Mouse (Mus musculus) hindbrain, embryonic 11.5 days (tissue): ENCODE data around the gene Elk3. TPM values are rescaled to one million over a fixed set of nuclear protein-coding genes. Genes with fewer than 3 reads are reported as not detected.

Experiments
- ATAC-seq: fragments of 200-750 bp; cut with Nextera tagmentation; 2 replicates; pipeline ENCODE4 v1.8.0; 2017; ENCODE audit warnings: mild to moderate bottlenecking, moderate TSS enrichment, moderate library complexity; ENCODE audit not compliant: low FRiP score
- DNase-seq: peaks from one replicate; pipeline ENCODE4 v3.0.0-alpha.2; 2015; ENCODE audit warnings: low spot score
- H3K27ac ChIP-seq: fragments of 300-500 bp; sonication (generic); 2 replicates; pipeline ENCODE4 v1.5.1; 2014; ENCODE audit warnings: mild to moderate bottlenecking, low read depth, low read length
- H3K27me3 ChIP-seq: fragments of 300-500 bp; sonication (generic); 2 replicates; pipeline ENCODE4 v1.6.1; 2014; ENCODE audit warnings: mild to moderate bottlenecking, low read length, moderate library complexity, mixed read lengths; ENCODE audit not compliant: control insufficient read depth, insufficient read depth
- H3K36me3 ChIP-seq: fragments of 300-500 bp; sonication (generic); 2 replicates; pipeline ENCODE4 v1.6.1; 2014; ENCODE audit warnings: mild to moderate bottlenecking, low read length, moderate library complexity, mixed read lengths; ENCODE audit not compliant: control insufficient read depth, insufficient read depth
- H3K4me1 ChIP-seq: fragments of 300-500 bp; sonication (generic); replicated peaks from 2 replicates; pipeline ENCODE4 v1.6.1; 2014; ENCODE audit warnings: low read length, mixed read lengths; ENCODE audit not compliant: control insufficient read depth, insufficient read depth
- H3K4me2 ChIP-seq: fragments of 300-500 bp; sonication (generic); replicated peaks from 2 replicates; pipeline ENCODE4 v1.6.1; 2014; ENCODE audit warnings: mild to moderate bottlenecking, low read depth, low read length
- H3K4me3 ChIP-seq: fragments of 300-500 bp; sonication (generic); 2 replicates; pipeline ENCODE4 v1.5.1; 2014; ENCODE audit warnings: low read depth, low read length
- H3K9ac ChIP-seq: fragments of 300-500 bp; sonication (generic); 2 replicates; pipeline ENCODE4 v1.6.1; 2014; ENCODE audit warnings: low read depth, low read length
- H3K9me3 ChIP-seq: fragments of 300-500 bp; sonication (generic); 2 replicates; pipeline ENCODE4 v1.6.1; 2016; ENCODE audit warnings: low read length; ENCODE audit not compliant: control insufficient read depth
- WGBS: fragments of 180-500 bp; shearing (Covaris S2); extraction: QIAGEN DNeasy Blood & Tissue Kit; methylation state at CpG from one replicate; pipeline ENCODE4 v1.1.7; 2014; 5-methylcytosine and 5-hydroxymethylcytosine counted together
- polyA plus RNA-seq: library from polyadenylated mRNA; unstranded; fragments of >200 nt; fragmentation: Nextera tagmentation; extraction: Ambion mirVana; gene quantifications from 2 replicates; pipeline ENCODE4 v1.2.1, GENCODE M21; 2014

Elk3 gene
- polyA plus RNA-seq, 1 experiment from 2014 or later = 22.8 TPM

DNA sequence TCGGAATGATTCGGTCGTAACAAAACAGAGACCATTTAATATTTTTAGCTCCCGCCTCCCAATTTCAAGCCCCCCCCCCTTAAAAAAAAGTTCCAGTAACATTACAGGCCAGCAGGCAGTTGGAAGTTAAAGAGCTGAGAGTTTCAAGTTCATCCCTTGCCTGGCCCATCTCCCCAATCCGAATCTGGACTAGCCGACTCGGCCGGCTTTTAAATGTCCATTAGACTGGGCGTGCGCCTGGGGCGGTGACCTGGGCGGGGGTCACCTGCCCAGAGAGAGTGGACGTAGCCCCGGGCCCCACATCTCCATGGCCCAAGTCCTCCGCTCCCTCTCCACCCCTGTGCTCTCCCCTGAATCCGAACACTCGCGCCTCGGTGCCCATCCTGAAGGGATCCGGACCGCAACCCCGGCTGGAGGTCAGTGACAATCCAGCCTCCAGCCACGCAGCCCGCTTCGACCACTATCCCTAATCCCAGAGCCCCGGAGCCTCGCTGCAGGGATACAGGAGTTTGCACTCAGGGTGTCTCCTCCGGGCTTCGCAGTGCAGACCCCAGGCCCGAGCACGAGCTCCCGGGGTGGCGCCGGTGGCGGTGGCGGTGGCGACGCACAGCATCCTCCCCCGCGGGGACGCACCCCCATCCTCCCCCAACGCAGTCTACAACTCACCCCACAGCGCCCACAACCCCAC lies 857 bp downstream of the Elk3 start:
- DNase-seq (peak; percentile 70), ATAC-seq (peak; percentile 43)
- Histone ChIP-seq H3K36me3 (no peaks in the 10 kb centered on the region), H3K4me3 (peak overlapping the region; percentile 52), H3K4me2 (peak overlapping the region; percentile 98), H3K4me1 (peaks cover 4% of the 10 kb centered on the region; the same call in 1 of the 2 replicates), H3K9me3 (no peaks in the 10 kb centered on the region), H3K27me3 (no peaks in the 10 kb centered on the region), H3K27ac (peak overlapping the region; percentile 67), H3K9ac (peak overlapping the region; percentile 73)
- under 1% methylated on average over 43 of the region's 43 CpGs for WGBS

DNA sequence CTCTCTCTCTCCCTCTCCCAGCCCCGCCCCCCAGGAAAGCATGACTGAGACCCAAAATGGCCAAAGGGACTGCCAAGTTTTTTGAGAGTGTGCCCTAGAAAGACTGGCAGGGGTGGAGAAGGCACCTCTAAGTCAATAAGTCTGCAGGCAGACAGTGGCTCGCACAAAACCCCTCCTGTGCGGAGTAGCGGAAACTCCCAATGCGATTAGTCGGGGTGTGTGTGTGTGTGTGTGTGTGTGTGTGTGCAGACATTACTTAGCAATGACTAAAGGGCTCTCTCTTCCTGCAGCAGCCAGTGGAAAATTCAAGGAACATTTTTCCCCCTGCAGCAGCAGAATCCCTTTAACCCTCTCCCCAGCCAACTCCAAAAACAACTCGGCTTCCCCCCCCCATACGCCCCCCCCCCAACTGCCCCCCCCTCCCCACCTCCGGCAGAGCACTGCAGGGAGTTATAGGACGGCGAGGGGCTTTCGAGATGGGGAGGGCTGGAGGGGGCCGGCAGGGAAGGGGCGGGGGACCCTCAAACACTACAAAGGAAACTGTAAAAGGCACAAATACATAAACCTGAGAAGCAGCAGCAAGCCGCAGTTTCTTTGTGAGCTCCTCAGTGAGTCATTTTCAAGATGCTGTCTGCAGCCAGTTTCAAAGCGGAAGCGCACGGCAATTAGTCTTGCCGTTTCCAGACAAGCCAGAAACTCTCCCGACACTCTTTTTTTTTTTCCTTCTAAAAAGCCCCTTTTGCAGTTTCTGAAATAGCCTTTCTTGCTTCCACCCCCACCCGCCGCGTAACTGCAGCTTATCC lies 1.6 kb downstream of the Elk3 start:
- Histone ChIP-seq H3K4me2 (peak overlapping the region; percentile 98), H3K27me3 (no peaks in the 10 kb centered on the region), H3K36me3 (no peaks in the 10 kb centered on the region), H3K27ac (peak overlapping the region; percentile 67; the same call in 1 of the 2 replicates), H3K9me3 (no peaks in the 10 kb centered on the region), H3K4me3 (peak overlapping the region; percentile 52), H3K9ac (peak overlapping the region; percentile 73), H3K4me1 (peaks cover 4% of the 10 kb centered on the region; the same call in 1 of the 2 replicates)
- WGBS = under 1% methylated on average over 18 of the region's 23 CpGs
- DNase-seq = peak; percentile 65
- ATAC-seq = peak; percentile 70

GRCm38 (mm10) chr10:93306367-93306766 lies 4.6 kb downstream of the Elk3 start:
- no peak for ATAC-seq
- Histone ChIP-seq H3K36me3 (no peaks in the 10 kb centered on the region), H3K4me1 (peaks cover 4% of the 10 kb centered on the region; the same call in 1 of the 2 replicates), H3K27ac (no peak overlapping the region), H3K4me3 (no peak overlapping the region), H3K27me3 (no peaks in the 10 kb centered on the region), H3K4me2 (no peak overlapping the region), H3K9ac (no peak overlapping the region), H3K9me3 (no peaks in the 10 kb centered on the region)
- no peak for DNase-seq
- 87% methylated on average over 11 of the region's 11 CpGs for WGBS

DNA sequence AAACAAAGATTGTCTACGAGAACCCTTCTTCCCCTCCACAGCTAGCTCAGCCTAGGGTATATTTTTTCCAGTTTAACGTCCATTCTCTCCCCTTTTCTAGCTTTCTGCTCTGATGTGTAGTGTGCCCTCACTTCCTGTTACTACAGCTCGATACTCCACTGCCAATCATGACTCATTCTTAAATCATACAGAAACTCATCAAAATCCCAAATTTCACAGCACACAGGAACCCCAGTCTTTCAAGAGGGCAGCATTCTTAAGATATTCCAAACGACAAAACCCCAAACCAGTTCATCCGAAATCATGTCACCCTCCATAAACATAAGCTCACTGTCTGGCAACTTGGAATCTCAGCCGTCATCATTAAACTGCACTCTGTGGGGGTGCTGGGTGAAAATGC lies 5.0 kb downstream of the Elk3 start:
- Histone ChIP-seq H3K4me1 (peaks cover 4% of the 10 kb centered on the region; the same call in 1 of the 2 replicates), H3K9me3 (no peaks in the 10 kb centered on the region), H3K9ac (no peak overlapping the region), H3K4me2 (no peak overlapping the region), H3K4me3 (no peak overlapping the region), H3K36me3 (no peaks in the 10 kb centered on the region), H3K27me3 (no peaks in the 10 kb centered on the region), H3K27ac (no peak overlapping the region)
- ATAC-seq (no peak), DNase-seq (no peak)
- whole genome bisulfite sequencing = 66% methylated on average over 6 of the region's 6 CpGs

- Histone ChIP-seq H3K27ac (no peak overlapping the region), H3K4me2 (no peak overlapping the region), H3K4me3 (no peak overlapping the region), H3K27me3 (no peaks in the 10 kb centered on the region), H3K9me3 (no peaks in the 10 kb centered on the region), H3K4me1 (no peaks in the 10 kb centered on the region), H3K9ac (no peak overlapping the region), H3K36me3 (no peaks in the 10 kb centered on the region)
- 63% methylated on average over 4 of the region's 4 CpGs for WGBS
- ATAC-seq = no peak
- no peak for DNase-seq
Measured at GRCm38 (mm10) chr10:93303231-93303630, 7.7 kb downstream of the Elk3 start.

GRCm38 (mm10) chr10:93301831-93302230 lies 9.1 kb downstream of the Elk3 start:
- H3K27ac ChIP-seq = no peak overlapping the region
- H3K4me1 ChIP-seq = no peaks in the 10 kb centered on the region
- 74% methylated on average over 8 of the region's 8 CpGs for WGBS
- no peak overlapping the region for H3K4me3 ChIP-seq
- no peak overlapping the region for H3K9ac ChIP-seq
- no peak for ATAC-seq
- DNase-seq = no peak
- no peaks in the 10 kb centered on the region for H3K27me3 ChIP-seq
- no peak overlapping the region for H3K4me2 ChIP-seq
- H3K9me3 ChIP-seq = no peaks in the 10 kb centered on the region
- H3K36me3 ChIP-seq = no peaks in the 10 kb centered on the region

- 69% methylated on average over 7 of the region's 7 CpGs for WGBS
- no peak overlapping the region for H3K4me3 ChIP-seq
- DNase-seq = no peak
- no peaks in the 10 kb centered on the region for H3K36me3 ChIP-seq
- no peak overlapping the region for H3K27ac ChIP-seq
- H3K9ac ChIP-seq = no peak overlapping the region
- H3K9me3 ChIP-seq = no peaks in the 10 kb centered on the region
- H3K4me1 ChIP-seq = no peaks in the 10 kb centered on the region
- no peak for ATAC-seq
- H3K27me3 ChIP-seq = no peaks in the 10 kb centered on the region
- H3K4me2 ChIP-seq = no peak overlapping the region
Measured at GRCm38 (mm10) chr10:93298208-93298607, 12.7 kb downstream of the Elk3 start.

DNA sequence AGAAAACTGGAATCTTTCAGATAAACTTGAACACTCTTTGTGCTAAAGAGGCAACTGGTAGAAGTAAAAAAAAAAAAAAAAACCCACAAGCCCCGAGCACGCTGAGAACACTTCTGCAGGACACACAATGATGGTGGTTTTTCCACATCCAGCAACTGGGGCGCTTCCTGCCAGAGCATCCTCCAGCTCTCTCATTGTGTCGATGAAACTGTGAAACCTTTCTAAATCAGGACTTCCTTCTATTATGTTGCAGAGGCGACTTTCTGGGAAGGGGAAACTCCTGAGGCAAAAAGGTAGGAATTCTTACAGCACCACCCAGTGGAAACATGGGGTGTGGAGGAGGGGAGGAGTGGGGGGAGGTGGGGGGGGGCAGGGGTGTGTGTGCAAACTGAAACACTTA lies 13.2 kb downstream of the Elk3 start:
- H3K4me1 ChIP-seq = no peaks in the 10 kb centered on the region
- H3K4me2 ChIP-seq = no peak overlapping the region
- no peaks in the 10 kb centered on the region for H3K36me3 ChIP-seq
- no peak overlapping the region for H3K27ac ChIP-seq
- DNase-seq (no peak), ATAC-seq (no peak)
- 44% methylated on average over 5 of the region's 5 CpGs for WGBS
- no peaks in the 10 kb centered on the region for H3K27me3 ChIP-seq
- H3K4me3 ChIP-seq = no peak overlapping the region
- H3K9me3 ChIP-seq = no peaks in the 10 kb centered on the region
- no peak overlapping the region for H3K9ac ChIP-seq
